Mouse (Mus musculus): ENCODE data around the gene Prpf18. TPM values are rescaled to one million over a fixed set of nuclear protein-coding genes. Genes with fewer than 3 reads are reported as not detected.

Gene Prpf18
- 52.5 TPM for total RNA-seq (2023)

DNA sequence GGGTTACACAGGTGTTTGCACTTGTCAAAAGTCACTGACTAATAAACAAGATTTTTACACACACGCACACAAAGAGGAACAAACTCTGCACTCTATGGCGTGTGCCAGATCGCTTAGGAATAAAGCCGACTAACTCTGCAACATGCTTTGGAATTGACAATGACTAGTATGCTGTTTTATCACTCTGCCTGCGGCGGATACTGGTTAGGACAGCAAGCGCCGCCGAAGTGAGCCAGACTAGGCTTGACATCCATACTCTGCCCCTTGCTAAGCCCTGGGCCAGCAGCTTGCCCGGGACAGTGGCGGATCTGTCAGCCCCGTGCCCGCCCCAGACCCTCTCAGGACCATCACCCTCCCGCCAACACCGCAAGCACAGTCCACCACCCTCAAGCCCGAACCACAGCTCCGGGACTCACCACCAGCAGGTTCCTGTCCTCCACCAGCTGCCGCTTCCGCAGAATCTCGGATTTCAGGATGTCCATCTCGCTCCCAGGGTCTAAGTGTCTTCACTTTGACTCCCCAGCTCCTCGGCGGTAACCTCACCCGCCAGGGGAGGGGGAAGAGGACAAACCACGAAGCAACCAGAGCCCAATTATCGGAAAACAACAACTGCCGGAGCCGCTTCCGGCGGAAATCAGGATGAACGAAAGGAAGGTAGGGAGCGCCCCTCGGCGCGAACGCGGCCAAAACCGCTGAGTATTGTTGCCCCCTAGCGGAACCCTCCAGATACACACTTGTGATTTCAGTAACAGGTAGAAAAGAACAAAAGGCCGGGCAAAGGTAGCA, at the start of gene Prpf18:
Prpf18 (minus strand) TSS at position 614 of the 786 bp plus-strand sequence.

Other genes starting within 250 kb of the Prpf18 start
- gene Bend7, start 65.7 kb upstream of the Prpf18 start, total RNA-seq (2023), result 2.7 TPM
- gene Sephs1, start 229.5 kb upstream of the Prpf18 start, total RNA-seq (2023), result 22.6 TPM